Mouse (Mus musculus): ENCODE measurements around the gene Flt4. TPM values are rescaled to one million over a fixed set of nuclear protein-coding genes. Genes with fewer than 3 reads are reported as not detected.

Flt4 gene
- total and polyA plus RNA-seq, 3 experiments, result 0.06 to 0.17 TPM; not detected in 1

- no peak overlapping the region for H3K9ac ChIP-seq (ENCODE audit: insufficient read depth, low read depth)
- in situ Hi-C loops (cut with MboI; ENCODE audit: low pct_ligation_motif_present, low pct_unique_long_range_greater_than_20kb, low sequenced_read_pairs), result loop anchor here (10.0 kb wide), 1 partner anchor 214 kb away; no protein-coding TSS in a partner anchor
These were observed 41.3 kb downstream of the Flt4 start for GRCm38 (mm10) chr11:49650113-49650993.

GRCm38 (mm10) chr11:49650994-49651761 lies 42.1 kb downstream of the Flt4 start:
- no peak for DNase-seq (ENCODE audit: extremely low read depth)
- Histone ChIP-seq H3K27ac (ENCODE audit: insufficient read depth, low read depth) (no peak overlapping the region), H3K4me2 (ENCODE audit: insufficient read depth, low read depth, poor library complexity, severe bottlenecking) (no peak overlapping the region), H3K27me3 (replicated peaks) (peaks cover 5% of the 10 kb centered on the region), H3K9ac (ENCODE audit: insufficient read depth, low read depth) (no peak overlapping the region), H3K9me3 (replicated peaks; ENCODE audit: low read length) (peaks cover 7% of the 10 kb centered on the region), H3K79me2 (replicated peaks; ENCODE audit: control insufficient read depth, extremely low read depth, insufficient read depth, poor library complexity, severe bottlenecking) (no peaks in the 10 kb centered on the region), H3K4me1 (ENCODE audit: control insufficient read depth in 1 of 2, insufficient read depth in 2 of 2) (peaks cover 4 to 14% of the 10 kb centered on the region in 2 experiments; a peak in 3 of 4 replicates), H3K36me3 (replicated peaks in 1 of 2; ENCODE audit: control insufficient read depth in 1 of 2, insufficient read depth in 1 of 2, low read length in 1 of 2) (no peaks in the 10 kb centered on the region), H3K4me3 (replicated peaks in 1 of 3; ENCODE audit: low read depth in 2 of 3, low read length in 2 of 3, poor library complexity in 1 of 3) (no peak overlapping the region)
- TF ChIP-seq MAX (IDR thresholded peaks at IDR 0.05; ENCODE audit: low read length) (no peak), USF1 (IDR thresholded peaks at IDR 0.05; ENCODE audit: low read depth, low read length) (no peak), MAFK (IDR thresholded peaks at IDR 0.05; ENCODE audit: insufficient replicate concordance, low read length) (no peak), NRF1 (IDR thresholded peaks at IDR 0.05; ENCODE audit: low read depth, low read length) (no peak), ZKSCAN1 (IDR thresholded peaks at IDR 0.05; ENCODE audit: borderline replicate concordance, low read depth, low read length) (no peak), KAT2A (IDR thresholded peaks at IDR 0.05; ENCODE audit: insufficient replicate concordance, low read length) (no peak), MAZ (IDR thresholded peaks at IDR 0.05; ENCODE audit: low read depth, low read length) (no peak), ZMIZ1 (IDR thresholded peaks at IDR 0.05; ENCODE audit: low read depth, low read length) (no peak), JUN (IDR thresholded peaks at IDR 0.05; ENCODE audit: insufficient read depth, low read depth, low read length) (no peak), TBP (conservative IDR thresholded peaks at IDR 0.05; ENCODE audit: low read depth, low read length) (no peak), E2F4 (IDR thresholded peaks at IDR 0.05; ENCODE audit: insufficient replicate concordance, low read depth, low read length) (no peak), ELF1 (IDR thresholded peaks at IDR 0.05; ENCODE audit: low read depth, low read length) (no peak), EP300 (IDR thresholded peaks at IDR 0.05; ENCODE audit: low read length) (no peak), RCOR1 (conservative IDR thresholded peaks at IDR 0.05; ENCODE audit: low read depth, low read length) (no peak), ZC3H11A (IDR thresholded peaks at IDR 0.05; ENCODE audit: low read depth, low read length) (no peak), POLR2AphosphoS2 (IDR thresholded peaks at IDR 0.05; ENCODE audit: low read depth, low read length) (no peak), MEF2A (IDR thresholded peaks at IDR 0.05; ENCODE audit: borderline replicate concordance, low read depth, low read length) (no peak), GABPA (IDR thresholded peaks at IDR 0.05; ENCODE audit: insufficient replicate concordance, low read depth, low read length) (no peak), JUND (conservative IDR thresholded peaks at IDR 0.05; ENCODE audit: low read depth, low read length) (no peak), PAX5 (IDR thresholded peaks at IDR 0.05; ENCODE audit: low read length) (no peak)
- dilution Hi-C loops (cut with MboI; ENCODE audit: extremely low pct_ligation_motif_present, extremely low pct_unique_long_range_greater_than_20kb, low sequenced_read_pairs), result no loop called here
- in situ Hi-C loops (cut with MboI; ENCODE audit: low pct_ligation_motif_present, low pct_unique_long_range_greater_than_20kb, low sequenced_read_pairs), result loop anchor here (10.0 kb wide), 1 partner anchor 214 kb away; no protein-coding TSS in a partner anchor

More at GRCm38 (mm10) chr11:49650113-49650993, 41.3 kb downstream of the Flt4 start:
- peaks cover 11% of the 10 kb centered on the region for H3K27me3 ChIP-seq (replicated peaks)
- no peak overlapping the region for H3K27ac ChIP-seq (ENCODE audit: insufficient read depth, low read depth)
- TF ChIP-seq MEF2A (IDR thresholded peaks at IDR 0.05; ENCODE audit: borderline replicate concordance, low read depth, low read length), result no peak
- TF ChIP-seq IRF4 (IDR thresholded peaks at IDR 0.05; ENCODE audit: low read depth, low read length), result no peak
- TF ChIP-seq CHD2 (IDR thresholded peaks at IDR 0.05; ENCODE audit: low read length), result no peak
- TF ChIP-seq RAD21 (IDR thresholded peaks at IDR 0.05; ENCODE audit: low read depth, low read length), result peak; percentile 38
- TF ChIP-seq CTCF (conservative IDR thresholded peaks at IDR 0.05 in 1 of 2, IDR thresholded peaks at IDR 0.05 in 1 of 2; ENCODE audit: low read depth in 2 of 2, low read length in 2 of 2), result peak; percentile 74 to 75
- TF ChIP-seq ZKSCAN1 (IDR thresholded peaks at IDR 0.05; ENCODE audit: borderline replicate concordance, low read depth, low read length), result no peak
- peak; percentile 45 for TF ChIP-seq SMC3 (IDR thresholded peaks at IDR 0.05; ENCODE audit: low read depth, low read length)
- no peak overlapping the region for H3K4me2 ChIP-seq (ENCODE audit: insufficient read depth, low read depth, poor library complexity, severe bottlenecking)
- no peak overlapping the region for H3K4me3 ChIP-seq (replicated peaks in 1 of 3; ENCODE audit: low read depth in 2 of 3, low read length in 2 of 3, poor library complexity in 1 of 3)
- H3K79me2 ChIP-seq (replicated peaks; ENCODE audit: control insufficient read depth, extremely low read depth, insufficient read depth, poor library complexity, severe bottlenecking), result no peaks in the 10 kb centered on the region
- DNase-seq (ENCODE audit: extremely low read depth), result peak; percentile 76
- no peaks in the 10 kb centered on the region for H3K36me3 ChIP-seq (replicated peaks in 1 of 2; ENCODE audit: control insufficient read depth in 1 of 2, insufficient read depth in 1 of 2, low read length in 1 of 2)
- dilution Hi-C loops (cut with MboI; ENCODE audit: extremely low pct_ligation_motif_present, extremely low pct_unique_long_range_greater_than_20kb, low sequenced_read_pairs), result no loop called here
- peaks cover 6 to 14% of the 10 kb centered on the region in 2 experiments; a peak in 3 of 4 replicates for H3K4me1 ChIP-seq (ENCODE audit: control insufficient read depth in 1 of 2, insufficient read depth in 2 of 2)
- H3K9me3 ChIP-seq (replicated peaks; ENCODE audit: low read length), result peaks cover 7% of the 10 kb centered on the region
